Mouse (Mus musculus) thymus, adult 2 months (tissue): Measurements from ENCODE around the gene Anapc2.

ENCODE experiments used
- CTCF ChIP-seq: fragments of 200-500 bp; IDR thresholded peaks from 2 replicates; pipeline ENCODE4 v1.5.1; 2012; ENCODE audit warnings: mild to moderate bottlenecking, control low read depth, low read length, moderate library complexity, borderline replicate concordance; ENCODE audit not compliant: control insufficient read depth, poor library complexity, insufficient read depth; ENCODE audit errors: extremely low read depth
- POLR2A ChIP-seq: fragments of 200-500 bp; IDR thresholded peaks from 2 replicates; pipeline ENCODE4 v1.6.1; 2012; ENCODE audit warnings: mild to moderate bottlenecking, low read length, control low read depth, moderate library complexity; ENCODE audit not compliant: control insufficient read depth, poor library complexity, insufficient read depth; ENCODE audit errors: extremely low read depth

GRCm38 (mm10) chr2:25239766-25240165 lies 32.5 kb upstream of the Anapc2 start:
- TF ChIP-seq CTCF: no peak
- TF ChIP-seq POLR2A: no peak
